Comparison of ENCODE assay signal across 9 mouse cellular contexts in genomic region chr16:91461066-91461638, GRCm38 (mm10). TPM values are rescaled to one million over a fixed set of nuclear protein-coding genes. Genes with fewer than 3 reads are reported as not detected.
DNase-seq lines count a peak whose midpoint lies in the region; ATAC-seq and TF ChIP-seq lines count a peak whose summit lies in the region.
"Had no signal": no experiment of that assay in that cellular context is flagged by ENCODE, and none has a peak within 500 bp of the region (broad histone marks: within the 10 kb centered on the region; RNA-seq: fewer than 3 reads in every experiment).

No protein-coding gene starts in this region.

- peak overlapping the region; percentile 48; the same call in 1 of the 2 replicates for H3K27ac ChIP-seq in layer of hippocampus, adult 2 months
- H3K27ac ChIP-seq in heart, postnatal 0 days (ENCODE audit: low read depth) = peak overlapping the region; percentile 83
- H3K27ac ChIP-seq: left cerebral cortex, adult 2 months; midbrain, embryonic 12.5 days had no signal

- peaks cover 15% of the 10 kb centered on the region for H3K9me3 ChIP-seq in G1E (replicated peaks)
- no peaks in the 10 kb centered on the region for H3K9me3 ChIP-seq in heart, postnatal 0 days (replicated peaks; ENCODE audit: control insufficient read depth, low read length)
- H3K9me3 ChIP-seq in megakaryocyte, embryonic 14.5 days = no peaks in the 10 kb centered on the region
- H3K9me3 ChIP-seq: midbrain, embryonic 12.5 days had no signal

- DNase-seq in layer of hippocampus, adult 2 months (ENCODE audit: low spot score in 2 of 2) = no peak
- DNase-seq in layer of hippocampus, postnatal 14 days (ENCODE audit: low spot score in 2 of 2) = no peak
- no peak for DNase-seq in G1E (ENCODE audit: low spot score)
- DNase-seq in heart, postnatal 0 days (ENCODE audit: low spot score) = peak; percentile 38
- DNase-seq in retina, postnatal 1 day = no peak
- DNase-seq in frontal cortex, postnatal 14 days (ENCODE audit: low spot score in 2 of 2) = no peak

- H3K4me3 ChIP-seq in layer of hippocampus, adult 2 months = no peak overlapping the region
- peak overlapping the region; percentile 9; the same call in 1 of the 2 replicates for H3K4me3 ChIP-seq in G1E (ENCODE audit: low read depth, low read length)
- no peak overlapping the region for H3K4me3 ChIP-seq in heart, postnatal 0 days (ENCODE audit: low read depth, low read length)
- peak overlapping the region; percentile 80 for H3K4me3 ChIP-seq in megakaryocyte, embryonic 14.5 days (replicated peaks)
- H3K4me3 ChIP-seq: left cerebral cortex, adult 2 months; midbrain, embryonic 12.5 days had no signal

- H3K9ac ChIP-seq in heart, postnatal 0 days (replicated peaks; ENCODE audit: low read depth, low read length) = no peak overlapping the region
- H3K9ac ChIP-seq: midbrain, embryonic 12.5 days had no signal

- no peak; the same call in 1 of the 2 replicates for TF ChIP-seq EP300 in heart, postnatal 0 days (IDR thresholded peaks at IDR 0.05; ENCODE audit: low read depth)

- no peaks in the 10 kb centered on the region for H3K27me3 ChIP-seq in G1E (ENCODE audit: insufficient read depth, low read length)
- H3K27me3 ChIP-seq in heart, postnatal 0 days (ENCODE audit: control insufficient read depth, insufficient read depth, low read length) = no peaks in the 10 kb centered on the region
- no peaks in the 10 kb centered on the region for H3K27me3 ChIP-seq in megakaryocyte, embryonic 14.5 days (replicated peaks)

- H3K4me2 ChIP-seq in heart, postnatal 0 days (ENCODE audit: low read depth, low read length) = peak overlapping the region; percentile 38; the same call in 1 of the 2 replicates
- H3K4me2 ChIP-seq: midbrain, embryonic 12.5 days had no signal

- H3K4me1 ChIP-seq in G1E (ENCODE audit: insufficient read depth, low read depth, low read length) = peaks cover 61% of the 10 kb centered on the region
- H3K4me1 ChIP-seq in heart, postnatal 0 days (ENCODE audit: control insufficient read depth, insufficient read depth) = peaks cover 18% of the 10 kb centered on the region
- peaks cover 67% of the 10 kb centered on the region for H3K4me1 ChIP-seq in megakaryocyte, embryonic 14.5 days

- WGBS in heart, postnatal 0 days = 57% methylated on average over 11 of the region's 11 CpGs

- no peak for ATAC-seq in G1E (ENCODE audit: extremely low read depth, insufficient number of reproducible peaks, low FRiP score, poor library complexity, severe bottlenecking)
- no peak for ATAC-seq in heart, postnatal 0 days (ENCODE audit: insufficient read depth, low read depth)

- TF ChIP-seq CTCF in layer of hippocampus, adult 2 months (conservative IDR thresholded peaks at IDR 0.05) = no peak
- TF ChIP-seq CTCF in G1E (IDR thresholded peaks at IDR 0.05; ENCODE audit: low read depth, low read length) = no peak
- no peak for TF ChIP-seq CTCF in heart, postnatal 0 days (IDR thresholded peaks at IDR 0.05; ENCODE audit: low read depth)

- H3K36me3 ChIP-seq in G1E (replicated peaks) = peaks cover 39% of the 10 kb centered on the region
- no peaks in the 10 kb centered on the region for H3K36me3 ChIP-seq in heart, postnatal 0 days (replicated peaks; ENCODE audit: control insufficient read depth, insufficient read depth, low read length)
- H3K36me3 ChIP-seq in megakaryocyte, embryonic 14.5 days (replicated peaks; ENCODE audit: low read length) = no peaks in the 10 kb centered on the region
- H3K36me3 ChIP-seq: midbrain, embryonic 12.5 days had no signal

RNA-seq across cellular contexts. Expression of gene Ifnar1, which starts 23.9 kb away (rescaled TPM):
- 10 to 100 TPM; 42.2 to 45.9 TPM for total RNA-seq in layer of hippocampus, adult 2 months (2021)
- total RNA-seq in layer of hippocampus, postnatal 14 days (2021) = 10 to 100 TPM; 59.9 to 66.3 TPM
- total RNA-seq in G1E (2014; fragmentation: Nextera tagmentation) (73.0 and 103 TPM in 2 replicates), G1E (2017) (65.5 and 72.3 TPM in 2 replicates)
- polyA plus RNA-seq in G1E (2012) = 15.1 and 16.2 TPM in 2 replicates
- 32.6 and 42.6 TPM in 2 replicates for total RNA-seq in heart, postnatal 0 days (2014; rRNA removed; ENCODE audit: low replicate concordance)
- polyA plus RNA-seq in heart, postnatal 0 days (2015; fragmentation: Nextera tagmentation; extraction: Ambion mirVana) = 23.7 and 24.0 TPM in 2 replicates
- 3.8 TPM in 2 replicates for polyA plus RNA-seq in megakaryocyte, embryonic 14.5 days (2012; ENCODE audit: insufficient read depth, low replicate concordance)

RNA-seq across cellular contexts. Expression of gene Il10rb, which starts 55.2 kb away (rescaled TPM):
- 1 to 10 TPM; 8.6 to 9.0 TPM for total RNA-seq in layer of hippocampus, adult 2 months (2021)
- 10 to 100 TPM in 1 of 2 experiments, 1 to 10 TPM in 1; 7.1 to 10.3 TPM for total RNA-seq in layer of hippocampus, postnatal 14 days (2021)
- total RNA-seq in G1E (2014; fragmentation: Nextera tagmentation) (137 and 144 TPM in 2 replicates), G1E (2017) (87.8 and 101 TPM in 2 replicates)
- 16.7 and 18.3 TPM in 2 replicates for polyA plus RNA-seq in G1E (2012)
- 44.4 and 63.3 TPM in 2 replicates for total RNA-seq in heart, postnatal 0 days (2014; rRNA removed; ENCODE audit: low replicate concordance)
- polyA plus RNA-seq in heart, postnatal 0 days (2015; fragmentation: Nextera tagmentation; extraction: Ambion mirVana) = 89.0 and 99.4 TPM in 2 replicates
- polyA plus RNA-seq in megakaryocyte, embryonic 14.5 days (2012; ENCODE audit: insufficient read depth, low replicate concordance) = 2.0 and 13.1 TPM in 2 replicates

Comparison
In these comparisons a context has a peak if more than half of its experiments do, and no peak if none do; other contexts are left out.
1. H3K4me3 ChIP-seq: peak in G1E (single experiment) and megakaryocyte, embryonic 14.5 days (single experiment); none in layer of hippocampus, adult 2 months (single experiment) and heart, postnatal 0 days (single experiment).